Mouse (Mus musculus): Measurements from ENCODE around the gene Uap1l1.

GRCm38 (mm10) chr2:25402377-25402971 is 37.0 kb upstream of the Uap1l1 start:
- TF ChIP-seq CTCF (IDR thresholded peaks at IDR 0.05; ENCODE audit: borderline replicate concordance, insufficient read depth, low read length), result peak; percentile 63; the same call in 1 of the 2 replicates
- no peak for TF ChIP-seq POLR2A (IDR thresholded peaks at IDR 0.05; ENCODE audit: low read depth, low read length)
